Mouse (Mus musculus): ENCODE data around the gene Vti1a. TPM values are rescaled to one million over a fixed set of nuclear protein-coding genes. Genes with fewer than 3 reads are reported as not detected.

Gene Vti1a
- polyA plus RNA-seq, 1 experiment: 36.2 TPM

GRCm38 (mm10) chr19:55554295-55554694, 238.2 kb downstream of the Vti1a start:
- no peak for DNase-seq (ENCODE audit: extremely low spot score in 1 of 2, low spot score in 1 of 2)

GRCm38 (mm10) chr19:55554703-55555102, 238.6 kb downstream of the Vti1a start:
- no peak for DNase-seq (ENCODE audit: extremely low spot score in 1 of 2, low spot score in 1 of 2)

GRCm38 (mm10) chr19:55556168-55556999, 240.3 kb downstream of the Vti1a start:
- peak; percentile 33 to 59 for DNase-seq (ENCODE audit: extremely low spot score in 1 of 2, low spot score in 1 of 2)

- DNase-seq (ENCODE audit: extremely low spot score in 1 of 2, low spot score in 1 of 2): no peak
Measured at GRCm38 (mm10) chr19:55559331-55559730, 243.2 kb downstream of the Vti1a start.

GRCm38 (mm10) chr19:55560088-55560682, 244.1 kb downstream of the Vti1a start:
- DNase-seq (ENCODE audit: extremely low spot score in 1 of 2, low spot score in 1 of 2): no peak

GRCm38 (mm10) chr19:55561469-55561868, 245.4 kb downstream of the Vti1a start:
- no peak for DNase-seq (ENCODE audit: extremely low spot score in 1 of 2, low spot score in 1 of 2)

- no peak for DNase-seq (ENCODE audit: extremely low spot score in 1 of 2, low spot score in 1 of 2)
Measured at GRCm38 (mm10) chr19:55562487-55563147, 246.5 kb downstream of the Vti1a start.

GRCm38 (mm10) chr19:55563148-55563651, 247.1 kb downstream of the Vti1a start:
- DNase-seq (ENCODE audit: extremely low spot score in 1 of 2, low spot score in 1 of 2): no peak

GRCm38 (mm10) chr19:55564104-55564938, 248.2 kb downstream of the Vti1a start:
- no peak for DNase-seq (ENCODE audit: extremely low spot score in 1 of 2, low spot score in 1 of 2)

- DNase-seq (ENCODE audit: extremely low spot score in 1 of 2, low spot score in 1 of 2): no peak
Measured at GRCm38 (mm10) chr19:55565111-55565510, 249.0 kb downstream of the Vti1a start.

- no peak for DNase-seq (ENCODE audit: extremely low spot score in 1 of 2, low spot score in 1 of 2)
Measured at GRCm38 (mm10) chr19:55565523-55566369, 249.7 kb downstream of the Vti1a start.

GRCm38 (mm10) chr19:55569114-55569513, 253.0 kb downstream of the Vti1a start:
- no peak for DNase-seq (ENCODE audit: extremely low spot score in 1 of 2, low spot score in 1 of 2)

GRCm38 (mm10) chr19:55569894-55570293, 253.8 kb downstream of the Vti1a start:
- DNase-seq (ENCODE audit: extremely low spot score in 1 of 2, low spot score in 1 of 2): no peak

GRCm38 (mm10) chr19:55570520-55571296, 254.6 kb downstream of the Vti1a start:
- no peak for DNase-seq (ENCODE audit: extremely low spot score in 1 of 2, low spot score in 1 of 2)

GRCm38 (mm10) chr19:55571486-55571885, 255.4 kb downstream of the Vti1a start:
- DNase-seq (ENCODE audit: extremely low spot score in 1 of 2, low spot score in 1 of 2): no peak

GRCm38 (mm10) chr19:55577306-55578042, 261.4 kb downstream of the Vti1a start:
- DNase-seq (ENCODE audit: extremely low spot score in 1 of 2, low spot score in 1 of 2): no peak

- peak in 1 of 2 experiments; percentile 70 for DNase-seq (ENCODE audit: extremely low spot score in 1 of 2, low spot score in 1 of 2)
Measured at GRCm38 (mm10) chr19:55578094-55579085, 262.3 kb downstream of the Vti1a start.

Measured in frontal cortex, adult 2 months (tissue).